Comparison of ENCODE assay signal across 24 mouse cellular contexts in genomic region chr2:145015951-145016350, GRCm38 (mm10).
"Had no signal": no experiment of that assay in that cellular context is flagged by ENCODE, and none has a peak within 500 bp of the region (broad histone marks: within the 10 kb centered on the region; RNA-seq: fewer than 3 reads in every experiment).

No protein-coding gene starts in this region.

- H3K4me1 ChIP-seq: limb, embryonic 13.5 days; liver, embryonic 12.5 days; liver, embryonic 15.5 days; lung, embryonic 15.5 days; midbrain, embryonic 10.5 days; midbrain, embryonic 13.5 days; neural tube, embryonic 13.5 days; stomach, embryonic 15.5 days had no signal

- H3K36me3 ChIP-seq: limb, embryonic 13.5 days; liver, embryonic 12.5 days; liver, embryonic 15.5 days; lung, embryonic 15.5 days; midbrain, embryonic 10.5 days; midbrain, embryonic 13.5 days; neural tube, embryonic 13.5 days; stomach, embryonic 15.5 days had no signal

- H3K4me3 ChIP-seq: left cerebral cortex, adult 2 months; limb, embryonic 13.5 days; liver, embryonic 12.5 days; liver, embryonic 15.5 days; lung, embryonic 15.5 days; megakaryocyte, embryonic 14.5 days; midbrain, embryonic 10.5 days; midbrain, embryonic 13.5 days; myocyte; neural tube, embryonic 13.5 days; stomach, embryonic 15.5 days had no signal

- H3K9me3 ChIP-seq: limb, embryonic 13.5 days; liver, embryonic 12.5 days; liver, embryonic 15.5 days; lung, embryonic 15.5 days; megakaryocyte, embryonic 14.5 days; midbrain, embryonic 10.5 days; midbrain, embryonic 13.5 days; neural tube, embryonic 13.5 days; stomach, embryonic 15.5 days had no signal

- H3K27me3 ChIP-seq: limb, embryonic 13.5 days; liver, embryonic 12.5 days; liver, embryonic 15.5 days; lung, embryonic 15.5 days; midbrain, embryonic 13.5 days; neural tube, embryonic 13.5 days; stomach, embryonic 15.5 days had no signal

- DNase-seq: kidney, adult 2 months; kidney, postnatal 36 days; left cerebral cortex, postnatal 4 days; liver; lung, adult 18-20 months; lung, postnatal 10 days; lung, postnatal 36 days; retina, postnatal 1 day; right cerebral cortex, postnatal 25 days; spleen, adult 18-20 months; thymus, adult 18-20 months; thymus, postnatal 36 days had no signal

- H3K27ac ChIP-seq: kidney, postnatal 0 days; left cerebral cortex, adult 2 months; limb, embryonic 13.5 days; liver, embryonic 12.5 days; liver, embryonic 15.5 days; lung, embryonic 15.5 days; midbrain, embryonic 10.5 days; midbrain, embryonic 13.5 days; neural tube, embryonic 13.5 days; stomach, embryonic 15.5 days had no signal
